Mouse (Mus musculus): ENCODE measurements around the gene B3galt1. TPM values are rescaled to one million over a fixed set of nuclear protein-coding genes. Genes with fewer than 3 reads are reported as not detected.

The B3galt1 gene
- polyA plus RNA-seq, 1 experiment, result not detected

DNA sequence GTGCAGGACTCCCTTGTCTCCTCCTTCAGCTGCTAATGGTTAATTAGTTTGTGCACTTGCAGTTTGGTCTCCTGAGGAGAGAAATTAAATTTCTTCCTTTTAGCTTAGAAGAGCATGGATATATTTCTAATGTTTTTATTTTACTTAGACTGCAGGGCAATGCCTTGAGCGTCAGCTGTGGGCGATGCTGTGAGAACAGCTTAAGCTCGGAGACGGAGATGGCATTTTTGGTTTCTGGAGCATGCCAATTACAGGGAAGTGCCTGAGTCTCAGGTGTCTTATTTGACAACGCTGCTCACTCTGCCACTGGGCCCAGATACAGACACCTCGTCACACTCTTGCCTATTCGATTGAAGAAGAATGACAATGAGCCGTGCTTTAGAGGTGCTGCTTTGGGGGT, 282.1 kb downstream of the B3galt1 start:
- TF ChIP-seq GATA1 (IDR thresholded peaks at IDR 0.05; ENCODE audit: low read length), result no peak

DNA sequence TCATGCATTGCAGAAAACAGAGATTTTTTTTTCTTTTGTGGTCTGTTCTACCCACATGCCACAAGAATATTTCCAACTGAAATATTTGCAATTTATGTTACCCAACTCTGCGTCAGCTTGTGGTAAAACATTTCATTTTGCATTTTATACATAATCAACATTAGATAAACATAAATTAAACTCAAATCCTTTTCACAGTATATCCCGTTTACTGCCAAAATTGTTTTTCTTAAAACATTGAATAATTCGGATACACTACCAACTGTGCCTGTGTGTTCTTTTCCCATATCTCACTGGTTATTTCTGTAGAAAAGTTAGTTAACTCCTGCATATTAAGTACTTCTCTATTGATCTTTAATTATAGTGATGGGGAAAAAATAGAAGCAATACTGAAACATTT, 285.1 kb downstream of the B3galt1 start:
- TF ChIP-seq GATA1 (IDR thresholded peaks at IDR 0.05; ENCODE audit: low read length), result no peak

DNA sequence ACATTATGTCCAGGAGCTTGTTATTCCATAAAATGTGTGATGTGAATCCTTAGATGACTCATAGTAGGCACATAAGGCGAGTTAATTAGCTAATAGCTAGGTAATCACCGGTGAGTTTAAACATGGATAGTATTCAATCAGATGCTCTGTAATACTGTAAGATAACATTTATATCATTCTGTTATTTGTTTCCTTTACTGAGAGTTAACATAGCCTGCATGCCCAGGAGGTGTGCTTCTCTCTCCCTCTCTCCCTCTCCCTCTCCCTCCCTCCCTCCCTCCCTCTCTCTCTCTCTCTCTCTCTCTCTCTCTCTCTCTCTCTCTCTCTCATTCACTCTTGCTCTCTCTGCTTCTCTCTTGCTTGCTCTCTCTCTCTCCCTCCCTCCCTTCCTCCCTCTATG, 292.7 kb downstream of the B3galt1 start:
- no peak for TF ChIP-seq GATA1 (IDR thresholded peaks at IDR 0.05; ENCODE audit: low read length)

- no peak for TF ChIP-seq GATA1 (IDR thresholded peaks at IDR 0.05; ENCODE audit: low read length)
Observed at GRCm38 (mm10) chr2:67859004-67859403, 293.3 kb downstream of the B3galt1 start.

GRCm38 (mm10) chr2:67873368-67873767, 307.7 kb downstream of the B3galt1 start:
- no peak for TF ChIP-seq GATA1 (IDR thresholded peaks at IDR 0.05; ENCODE audit: low read length)

- no peak for TF ChIP-seq GATA1 (IDR thresholded peaks at IDR 0.05; ENCODE audit: low read length)
Observed at GRCm38 (mm10) chr2:67879836-67880235, 314.2 kb downstream of the B3galt1 start.

GRCm38 (mm10) chr2:67881713-67882281, 316.1 kb downstream of the B3galt1 start:
- no peak for TF ChIP-seq GATA1 (IDR thresholded peaks at IDR 0.05; ENCODE audit: low read length)

- TF ChIP-seq GATA1 (IDR thresholded peaks at IDR 0.05; ENCODE audit: low read length), result no peak
Observed at GRCm38 (mm10) chr2:67897956-67898689, 332.5 kb downstream of the B3galt1 start.

DNA sequence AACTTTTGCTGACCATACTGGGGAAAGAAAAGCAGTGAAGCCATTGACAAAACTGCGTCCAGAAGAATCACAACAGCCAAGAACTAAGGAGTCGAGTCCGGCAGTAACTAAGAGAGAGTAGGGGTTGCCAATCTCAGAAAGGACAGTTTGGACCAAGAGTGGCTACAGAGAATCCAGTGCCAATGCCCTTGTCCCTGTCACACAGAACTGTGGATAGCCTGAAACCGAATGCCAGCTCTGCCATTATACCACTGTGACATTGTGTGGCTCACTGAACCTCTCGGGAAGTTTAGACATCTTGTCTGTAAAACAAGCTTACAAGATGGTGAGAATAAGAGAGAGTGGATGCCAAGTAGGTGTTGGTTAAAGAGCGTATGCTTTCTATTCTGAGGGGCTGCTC, 335.9 kb downstream of the B3galt1 start:
- no peak for TF ChIP-seq GATA1 (IDR thresholded peaks at IDR 0.05; ENCODE audit: low read length)

DNA sequence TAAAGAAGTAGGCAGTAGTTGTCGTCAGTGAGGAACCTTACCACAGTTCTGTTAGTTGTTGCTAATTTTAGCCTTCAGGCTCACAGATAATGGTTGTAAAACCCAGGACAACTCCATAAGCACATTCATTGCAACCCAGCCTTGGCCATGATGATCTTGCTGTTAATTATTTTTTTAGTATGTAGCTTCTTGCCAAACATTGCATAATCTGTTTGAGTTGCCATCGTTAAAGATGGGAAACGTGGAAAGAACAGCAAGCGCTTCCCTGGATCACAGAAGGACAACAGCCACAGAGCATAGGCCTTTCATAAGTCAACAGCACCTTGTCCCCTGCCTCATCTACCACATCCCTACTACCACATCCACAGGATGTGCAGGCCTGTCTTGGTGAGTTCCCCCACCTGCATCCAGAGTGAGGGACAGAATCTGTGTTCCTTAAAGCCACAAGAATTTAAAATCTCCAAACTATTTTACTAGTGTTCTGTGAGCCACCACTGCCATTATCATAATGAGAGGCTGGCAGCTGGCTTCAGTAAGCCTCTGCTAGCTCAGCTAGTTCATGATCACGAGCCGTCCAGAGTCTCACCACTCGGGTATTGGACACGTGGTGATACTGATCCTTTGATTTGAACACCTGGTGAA, 337.1 kb downstream of the B3galt1 start:
- TF ChIP-seq GATA1 (IDR thresholded peaks at IDR 0.05; ENCODE audit: low read length), result no peak

- no peak for TF ChIP-seq GATA1 (IDR thresholded peaks at IDR 0.05; ENCODE audit: low read length)
Observed at GRCm38 (mm10) chr2:67903769-67904168, 338.1 kb downstream of the B3galt1 start.

- no peak for TF ChIP-seq GATA1 (IDR thresholded peaks at IDR 0.05; ENCODE audit: low read length)
Observed at GRCm38 (mm10) chr2:67931994-67932393, 366.3 kb downstream of the B3galt1 start.

GRCm38 (mm10) chr2:67948408-67948807, 382.7 kb downstream of the B3galt1 start:
- no peak for TF ChIP-seq GATA1 (IDR thresholded peaks at IDR 0.05; ENCODE audit: low read length)

DNA sequence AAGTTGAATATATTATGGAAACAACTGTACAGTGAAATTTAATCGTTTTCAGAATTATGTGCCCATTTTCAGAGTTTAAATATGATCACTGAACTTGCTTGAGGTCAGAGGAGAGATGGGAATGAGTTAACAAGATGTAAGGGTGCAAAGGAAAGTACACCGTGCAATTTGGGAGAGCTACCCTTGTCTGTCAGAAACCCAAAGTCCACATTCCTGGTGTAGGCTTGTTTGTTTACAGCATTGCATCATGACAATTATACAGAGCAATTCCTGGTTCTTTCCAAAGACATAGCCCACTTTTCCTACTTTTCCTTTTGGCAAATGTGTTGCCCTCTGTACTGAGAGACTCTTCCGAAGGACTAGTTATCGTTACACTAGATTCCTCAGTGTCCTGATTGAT, 390.5 kb downstream of the B3galt1 start:
- no peak for TF ChIP-seq GATA1 (IDR thresholded peaks at IDR 0.05; ENCODE audit: low read length)

GRCm38 (mm10) chr2:67957561-67957960, 391.9 kb downstream of the B3galt1 start:
- no peak for TF ChIP-seq GATA1 (IDR thresholded peaks at IDR 0.05; ENCODE audit: low read length)

DNA sequence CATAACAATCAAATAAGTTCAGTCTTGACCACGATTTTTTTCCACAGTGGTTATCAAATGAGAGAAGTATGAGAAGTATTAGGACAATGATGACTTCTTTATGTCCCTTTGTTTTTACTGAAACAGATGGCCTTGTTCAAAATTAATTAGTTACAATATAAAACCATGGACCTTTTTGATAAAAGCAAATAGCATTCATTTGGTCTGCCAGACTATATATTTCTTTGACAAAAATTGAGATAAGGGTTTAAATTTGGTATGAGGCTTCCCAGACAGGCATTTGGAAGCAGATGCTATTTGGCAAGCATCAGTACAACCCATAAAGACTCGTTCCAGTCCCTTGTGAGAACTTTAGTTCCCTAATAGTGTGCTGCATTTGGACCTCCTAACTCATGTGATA, 395.0 kb downstream of the B3galt1 start:
- TF ChIP-seq GATA1 (IDR thresholded peaks at IDR 0.05; ENCODE audit: low read length), result no peak

- TF ChIP-seq GATA1 (IDR thresholded peaks at IDR 0.05; ENCODE audit: low read length), result no peak
Observed at GRCm38 (mm10) chr2:67968812-67969211, 403.1 kb downstream of the B3galt1 start.

Measured in G1E-ER4 (cell line).